Mouse (Mus musculus) v-Abl transformed pro-B cells (cell line): ENCODE results near the gene Tead3.

ENCODE experiments used
- in situ Hi-C, 2 experiments: fragments of 400-800 bp; cut with MboI; formaldehyde crosslinking; loops; one replicate each; pipeline ENCODE4 v1.15.1; 2025; ENCODE audit not compliant: unreplicated experiment in 2 of 2

Gene Tead3

DNA sequence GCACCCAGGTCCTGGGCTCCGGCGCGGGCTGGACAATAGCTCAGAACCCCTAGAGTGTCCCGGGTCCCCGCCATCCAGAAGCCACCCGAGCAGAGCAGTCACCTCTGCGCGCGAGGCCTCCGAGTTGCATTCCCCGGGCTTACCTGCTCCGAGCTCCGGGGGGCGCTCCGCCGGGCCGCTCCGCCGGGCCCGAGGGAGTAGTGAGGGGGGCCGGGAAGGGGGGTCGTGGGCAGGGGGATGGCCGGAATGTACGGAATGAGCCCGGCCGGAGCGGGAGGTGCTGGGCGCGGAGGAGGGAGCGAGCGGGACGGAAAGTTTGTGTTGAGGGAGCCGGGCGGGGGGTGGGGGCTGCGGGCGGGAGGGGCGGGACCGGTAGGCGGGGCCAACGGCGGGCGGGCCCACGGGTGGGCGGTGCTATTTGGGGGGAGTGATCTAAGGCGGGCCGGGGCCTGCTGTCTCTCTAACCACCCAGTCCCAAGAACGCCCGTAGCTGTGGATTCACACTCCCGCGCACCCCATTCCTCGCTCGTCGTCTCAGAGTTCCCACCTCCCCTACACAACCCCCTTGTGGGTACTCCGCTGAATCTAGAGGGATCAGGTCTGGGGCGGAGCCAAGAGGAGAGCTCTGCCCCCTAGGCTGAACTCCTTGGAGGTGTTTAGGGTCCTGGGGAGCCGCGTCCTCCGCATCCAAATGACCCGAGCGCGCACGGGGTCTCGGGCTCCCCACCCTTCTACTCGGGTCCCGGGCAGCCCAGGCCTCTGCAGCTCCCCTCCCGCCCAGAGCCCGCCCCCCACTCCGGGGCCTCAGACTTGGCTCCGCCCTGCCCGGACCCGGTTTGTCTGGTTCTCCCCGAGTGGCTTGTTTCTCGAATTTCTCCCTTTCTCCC, at the start of gene Tead3:
Gene Tead3 (minus strand): TSS at position 352 of the 887 bp plus-strand sequence.
- in situ Hi-C loops, result no loop called here

DNA sequence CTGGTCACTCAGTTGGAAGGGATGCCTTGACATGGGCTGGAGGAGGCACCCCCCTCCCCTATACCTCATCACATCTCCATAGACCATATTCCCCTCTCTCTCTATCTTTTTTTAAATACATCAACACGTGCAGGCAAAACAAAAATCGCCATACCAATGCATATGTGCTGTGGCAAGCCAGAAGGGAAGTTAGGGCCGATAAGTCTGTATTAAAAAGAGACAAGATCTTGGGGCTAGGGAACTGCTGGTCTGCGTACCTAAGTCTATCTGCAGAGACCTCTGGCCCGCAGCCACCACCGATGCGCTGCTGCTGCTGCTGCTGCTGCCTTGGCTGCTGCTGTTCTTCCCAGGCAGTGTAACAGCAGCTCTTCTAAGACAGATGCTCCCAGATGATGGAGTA, 44.4 kb upstream of the Tead3 start:
- in situ Hi-C loops, result no loop called here

DNA sequence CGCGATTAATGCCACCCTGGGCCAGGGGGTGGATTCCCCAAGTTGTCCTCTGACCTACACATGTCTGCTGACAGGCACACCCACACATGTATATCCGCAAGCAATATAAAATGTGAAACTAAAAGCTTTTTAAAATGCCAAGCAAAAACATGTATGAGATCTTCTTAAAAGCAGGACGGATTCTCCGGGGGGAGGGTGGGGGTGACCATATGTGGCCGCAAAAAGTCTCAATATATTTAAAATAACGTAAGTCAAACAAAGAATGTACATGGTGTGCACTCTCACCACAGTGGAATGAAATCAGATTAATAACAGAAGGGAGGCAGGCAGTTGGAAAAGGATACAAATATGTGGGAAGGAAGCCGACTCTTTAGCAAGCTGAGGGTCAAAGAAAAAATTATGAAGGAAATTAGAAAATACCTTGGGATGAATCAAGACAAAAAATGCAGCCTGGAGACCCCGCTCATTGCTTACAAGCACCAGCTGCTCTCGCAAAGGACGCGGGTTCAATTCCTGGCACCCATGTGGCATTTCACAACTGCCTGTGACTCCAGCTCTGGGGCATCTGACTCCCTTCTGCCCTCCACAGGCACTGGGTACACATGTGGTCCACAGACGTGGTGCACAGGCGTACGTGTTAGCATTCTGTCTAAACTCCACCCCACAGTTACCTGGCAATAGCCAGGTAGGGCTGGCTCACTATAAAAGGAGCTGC, 43.6 kb upstream of the Tead3 start:
- in situ Hi-C loops, result no loop called here

DNA sequence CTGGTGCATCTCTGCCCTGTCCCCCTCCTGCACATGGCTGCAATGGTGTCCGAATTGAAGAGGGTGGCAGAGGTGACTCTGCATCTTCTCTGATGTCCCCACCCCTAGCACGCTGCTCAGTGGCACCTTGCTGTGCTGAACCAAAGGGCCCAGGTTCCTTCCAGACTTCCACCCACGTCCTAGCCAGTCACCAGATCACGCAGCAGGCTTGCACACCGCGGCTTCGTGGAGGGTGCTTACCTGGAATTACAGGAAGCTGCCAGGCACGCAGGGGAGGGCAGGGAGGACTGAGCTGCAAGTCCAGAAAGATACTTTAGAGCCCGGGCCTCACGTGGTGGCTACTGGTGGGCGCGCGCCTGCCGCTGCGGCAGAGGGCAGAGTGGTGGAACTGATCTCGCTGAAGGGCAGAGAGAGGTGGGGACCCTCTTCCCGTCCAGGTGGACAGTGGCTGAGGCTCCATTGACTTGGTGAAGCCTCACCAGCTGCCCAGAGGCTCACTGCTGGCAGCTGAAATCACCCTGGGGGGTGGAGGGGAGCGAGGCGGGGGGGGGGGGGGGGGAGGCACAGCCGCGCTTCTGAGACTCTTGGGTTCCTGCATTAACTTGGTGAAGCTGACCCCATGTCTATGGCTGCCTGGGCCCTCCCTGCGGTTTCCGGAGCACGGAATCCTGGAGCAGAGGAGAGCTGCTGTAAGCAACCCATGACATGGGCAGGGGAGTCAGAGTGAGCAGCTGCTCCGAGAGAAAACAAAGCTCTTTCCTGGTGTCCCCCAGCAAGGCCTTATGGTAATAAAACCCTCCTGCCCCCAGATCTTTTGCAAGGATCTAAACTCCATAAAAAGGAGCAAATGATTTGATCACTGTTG, 41.2 kb upstream of the Tead3 start:
- in situ Hi-C loops, result no loop called here

DNA sequence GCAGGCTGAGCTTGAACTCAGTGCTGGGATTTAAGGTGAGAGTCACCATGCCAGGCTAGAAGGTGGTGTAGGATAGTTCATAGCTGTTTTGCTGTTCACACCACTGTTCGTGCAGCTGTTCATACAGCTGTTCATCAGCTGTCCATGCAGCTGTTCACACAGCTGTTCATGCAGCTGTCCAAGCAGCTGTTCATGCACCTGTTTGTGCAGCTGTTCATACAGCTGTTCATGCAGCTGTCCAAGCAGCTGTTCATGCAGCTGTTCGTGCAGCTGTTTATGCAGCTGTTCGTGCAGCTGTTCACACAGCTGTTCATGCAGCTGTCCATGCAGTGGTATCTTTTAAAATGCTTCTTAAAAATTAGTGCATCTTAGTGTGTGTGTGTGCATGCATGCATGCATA, 37.9 kb upstream of the Tead3 start:
- in situ Hi-C loops, result no loop called here

DNA sequence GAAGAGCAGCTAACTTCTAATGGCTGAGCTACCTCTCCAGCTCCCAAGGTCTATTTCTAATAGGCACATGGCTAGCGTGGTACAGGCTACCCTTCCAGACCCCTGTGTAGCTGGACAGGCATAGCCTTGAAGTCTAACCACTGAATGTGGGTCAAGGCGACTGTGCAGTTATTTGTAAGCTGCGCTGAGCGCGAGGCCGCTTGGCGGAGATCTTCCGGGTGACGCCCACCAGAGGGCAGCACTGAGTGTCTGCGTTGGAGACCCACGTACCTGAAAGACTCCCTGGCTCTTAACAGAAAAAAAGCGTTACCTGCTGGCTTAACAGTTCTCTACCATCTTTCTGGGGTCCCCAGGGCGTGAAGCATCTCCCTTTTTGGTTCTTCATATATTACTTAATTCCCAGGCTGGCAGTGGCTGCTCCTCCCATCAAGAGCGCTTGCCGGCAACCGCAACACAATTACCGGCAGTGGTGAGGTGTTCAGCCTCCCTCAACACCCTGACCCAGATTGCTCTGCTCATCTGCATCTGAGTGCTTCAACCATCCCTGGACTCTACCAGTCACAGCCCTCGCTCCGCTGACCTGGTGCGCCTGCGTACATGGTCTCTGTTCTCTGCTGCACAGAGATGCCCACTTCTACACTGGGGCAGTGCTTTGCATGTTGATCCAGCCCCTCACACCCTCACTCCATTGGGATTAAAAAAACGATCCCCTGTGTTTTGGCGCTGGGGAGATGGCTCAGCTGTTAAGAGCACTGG, 35.7 kb upstream of the Tead3 start:
- in situ Hi-C loops, result no loop called here

DNA sequence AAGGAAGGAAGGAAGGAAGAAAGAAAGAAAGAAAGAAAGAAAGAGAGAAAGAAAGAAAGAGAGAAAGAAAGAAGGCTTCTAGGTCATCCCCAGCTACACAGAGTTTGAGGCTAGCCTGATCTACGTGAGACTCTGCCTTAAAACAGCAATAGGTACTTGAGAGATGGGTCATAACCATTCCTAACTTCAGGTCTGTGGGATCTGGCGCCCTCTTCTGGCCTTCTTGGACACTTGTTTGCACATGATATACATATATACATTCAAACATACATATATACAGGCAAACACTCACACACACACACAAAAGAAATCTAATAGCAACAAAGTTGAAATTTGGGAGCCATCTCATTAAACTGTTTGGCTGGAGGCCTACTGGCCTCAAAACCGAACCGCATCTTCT, 33.7 kb upstream of the Tead3 start:
- in situ Hi-C loops, result no loop called here

DNA sequence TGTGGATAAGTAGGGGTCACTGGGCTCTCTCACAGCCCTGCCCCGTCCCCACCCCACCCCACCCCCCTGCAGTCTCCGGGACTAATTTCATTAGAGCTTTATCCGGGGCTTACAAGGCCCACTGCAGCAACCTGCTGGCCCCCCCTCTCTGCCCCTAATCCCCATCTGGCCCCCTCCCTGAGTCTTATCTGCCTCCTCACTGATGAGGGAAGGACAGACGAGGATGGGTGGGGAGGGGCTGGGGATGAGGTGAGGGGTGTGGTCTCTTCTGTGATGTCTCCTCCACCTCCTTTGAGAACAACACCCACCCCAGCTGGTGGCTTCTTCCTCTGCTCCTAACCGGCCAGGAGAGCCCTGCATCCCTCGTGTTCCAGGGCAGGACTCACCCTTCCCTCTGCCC, 29.6 kb upstream of the Tead3 start:
- in situ Hi-C loops, result no loop called here

DNA sequence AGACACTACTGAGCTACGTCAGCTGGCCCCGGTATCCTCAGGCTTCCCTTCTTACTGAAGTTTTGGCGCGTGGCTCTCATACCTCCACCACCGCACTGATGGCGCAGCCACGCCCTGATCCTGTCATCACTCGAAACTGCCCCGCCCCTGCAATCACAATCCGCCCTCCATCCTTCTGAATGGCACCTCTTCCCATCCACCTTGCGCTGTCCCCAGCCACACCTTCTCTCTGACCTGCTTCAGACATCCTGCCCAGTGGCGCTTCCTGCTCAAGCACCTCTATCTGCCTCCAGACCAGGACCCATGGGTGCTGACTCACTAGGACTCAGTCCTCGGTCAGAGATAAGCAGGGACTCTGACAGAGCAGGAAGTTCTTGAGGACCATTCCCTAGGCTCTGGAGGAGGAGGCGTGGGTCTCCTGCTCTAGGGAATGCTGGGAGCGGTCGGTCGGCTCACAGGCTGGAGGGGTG, 25.0 kb upstream of the Tead3 start:
- in situ Hi-C loops, result loop anchor here in 1 of 2 experiments (5.0 to 10.0 kb wide), 2 partner anchors 159 to 272 kb away; partner anchors contain the start of gene Armc12

DNA sequence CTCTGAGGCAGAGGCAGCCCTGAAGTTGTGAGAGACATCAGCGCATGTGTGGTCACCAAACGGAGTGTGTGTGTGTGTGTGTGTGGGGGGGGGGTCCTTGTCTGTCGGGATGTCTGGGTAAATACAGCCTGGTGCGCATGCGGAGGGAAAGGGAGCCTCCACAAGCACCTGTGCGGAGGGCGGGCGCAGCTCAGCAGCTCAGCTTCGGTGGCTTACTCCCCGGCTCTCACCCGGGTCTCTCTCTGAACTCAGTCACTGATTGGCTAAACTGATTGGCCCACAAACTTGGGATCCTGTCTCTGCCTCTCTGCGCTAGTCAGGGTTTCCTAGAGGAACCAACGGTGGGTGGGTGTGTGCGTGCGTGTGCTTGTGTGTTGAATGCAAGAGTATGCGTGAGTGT, 23.9 kb upstream of the Tead3 start:
- in situ Hi-C loops, result loop anchor here in 1 of 2 experiments (10.0 kb wide), 1 partner anchor 160 kb away; the partner anchor contains the start of gene Armc12

DNA sequence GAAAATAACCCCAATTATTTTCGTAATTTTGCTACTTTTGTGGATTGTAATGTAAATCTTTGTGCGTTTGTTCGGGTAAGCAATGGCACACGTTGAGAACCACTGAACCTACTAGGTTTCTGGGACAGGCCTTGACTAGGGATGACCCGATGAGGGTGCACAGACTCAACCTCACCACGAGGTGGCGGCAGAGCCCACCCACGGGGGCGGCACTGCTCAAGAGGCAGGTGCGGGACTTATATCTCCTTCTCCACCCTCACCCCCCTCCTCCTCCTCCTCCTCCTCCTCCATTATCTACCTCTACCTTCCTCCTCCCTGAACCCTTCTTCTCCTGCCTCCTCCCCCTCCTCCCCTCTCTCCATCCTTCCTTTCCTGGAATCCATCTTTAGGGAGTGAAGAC, 23.2 kb upstream of the Tead3 start:
- in situ Hi-C loops, result loop anchor here in 1 of 2 experiments (10.0 kb wide), 1 partner anchor 161 kb away; the partner anchor contains the start of gene Armc12

DNA sequence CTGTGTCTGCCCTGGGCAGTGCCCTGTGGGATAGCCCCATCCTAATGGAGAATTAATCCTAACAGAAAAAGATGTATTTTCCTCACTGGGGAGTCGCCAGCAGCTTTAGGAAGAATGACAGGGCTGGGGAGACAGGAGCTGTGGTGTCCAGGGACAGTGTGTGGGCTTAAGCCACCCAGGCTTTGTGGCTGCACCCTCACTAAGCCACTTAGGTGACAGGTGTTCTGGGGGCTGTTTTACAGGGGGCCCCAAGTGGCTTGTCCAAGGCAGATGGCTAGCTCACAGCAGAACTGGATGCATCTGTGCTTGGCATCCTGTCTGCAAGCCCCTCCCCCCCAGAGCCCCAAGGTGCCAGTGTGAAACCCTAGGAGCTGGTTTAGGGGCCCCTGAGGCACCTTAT, 21.3 kb upstream of the Tead3 start:
- in situ Hi-C loops, result loop anchor here in 1 of 2 experiments (10.0 kb wide), 1 partner anchor 163 kb away; the partner anchor contains the start of gene Armc12

DNA sequence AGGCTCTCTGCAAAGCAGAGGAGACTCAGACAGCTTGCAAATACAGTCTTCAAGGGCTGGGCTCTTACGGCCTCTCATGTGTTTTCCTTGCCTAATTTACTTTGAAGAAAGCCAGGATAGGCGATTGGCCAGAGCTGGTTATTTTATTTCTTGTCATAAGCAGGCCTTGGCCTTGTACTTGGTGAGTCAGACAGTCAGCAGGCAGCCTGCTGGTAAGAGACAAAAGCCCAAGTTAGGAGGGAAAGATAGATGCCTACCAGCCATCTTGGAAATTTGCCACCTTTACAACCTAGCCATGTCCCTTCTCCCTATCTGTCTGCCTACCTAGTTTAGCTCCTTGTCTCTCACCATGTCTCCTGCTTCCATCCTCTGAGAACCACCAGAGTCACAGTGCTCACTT, 20.7 kb upstream of the Tead3 start:
- in situ Hi-C loops, result loop anchor here in 1 of 2 experiments (10.0 kb wide), 1 partner anchor 164 kb away; the partner anchor contains the start of gene Armc12

DNA sequence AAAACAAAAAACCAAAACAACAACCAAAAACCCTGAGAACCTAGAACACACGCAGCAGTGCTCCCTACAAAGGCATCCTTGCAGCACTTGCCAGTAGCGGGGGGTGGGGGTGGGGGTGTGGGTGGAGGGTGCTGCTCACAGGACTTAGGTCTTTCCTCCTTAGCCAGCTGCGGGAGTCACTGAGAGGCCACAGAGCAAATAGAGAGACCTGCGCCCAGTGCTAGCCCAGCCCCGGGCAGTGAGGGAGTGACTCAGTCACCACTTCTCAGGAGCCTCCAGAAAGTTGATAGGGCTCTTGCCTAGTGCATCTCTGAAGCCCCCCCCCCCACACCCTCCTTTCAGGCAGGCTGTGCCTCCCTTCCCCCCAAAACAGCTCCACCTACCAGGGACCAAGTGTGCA, 18.4 kb upstream of the Tead3 start:
- in situ Hi-C loops, result loop anchor here (5.0 kb wide), 2 partner anchors 162 to 167 kb away; partner anchors contain the start of gene Def6 (in 1 of the 2)

DNA sequence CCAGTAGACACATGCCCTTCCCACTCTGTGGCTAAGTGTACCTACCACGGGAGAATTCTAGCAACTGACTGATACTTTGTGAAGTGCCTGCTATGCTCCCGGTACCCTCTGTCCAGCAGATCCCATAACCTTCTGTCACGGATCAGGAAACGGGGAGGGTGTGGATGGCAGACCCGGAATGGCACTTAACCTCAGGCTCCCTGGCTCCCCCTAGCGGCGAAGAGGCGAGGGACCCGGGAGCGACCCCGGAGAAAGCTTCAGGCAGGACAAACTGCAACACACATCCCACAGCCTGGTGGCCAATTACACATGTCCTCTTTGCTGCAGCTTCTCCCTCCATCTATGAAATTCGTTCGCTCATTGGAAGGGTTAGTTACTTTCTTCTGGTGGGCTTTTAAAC, 17.8 kb upstream of the Tead3 start:
- in situ Hi-C loops, result loop anchor here (5.0 kb wide), 2 partner anchors 161 to 166 kb away; partner anchors contain the start of gene Def6 (in 1 of the 2)

DNA sequence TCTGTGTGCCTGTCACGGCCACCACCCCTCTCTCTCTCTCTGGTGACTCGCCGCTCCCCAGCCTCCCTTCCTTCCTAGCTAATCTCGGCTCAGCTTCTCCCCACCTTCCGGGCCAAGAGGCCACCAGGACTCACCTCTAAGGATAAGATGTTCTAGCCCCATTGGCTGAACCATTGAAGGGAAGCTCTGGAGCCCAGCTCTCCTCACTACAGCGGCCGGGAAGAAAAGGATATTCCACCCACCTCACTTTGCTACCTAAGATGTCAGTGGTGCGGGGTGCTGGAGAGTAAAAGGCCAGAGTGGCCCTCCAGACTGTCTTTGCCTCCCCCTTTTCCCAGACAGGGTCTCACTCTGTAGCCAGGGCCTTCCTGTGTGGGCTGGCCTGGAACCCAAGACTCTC, 14.5 kb upstream of the Tead3 start, which contains the start of gene Tulp1:
Gene Tulp1 (minus strand): TSS at position 101 of the 400 bp plus-strand sequence.
- in situ Hi-C loops, result loop anchor here (5.0 kb wide), 2 partner anchors 158 to 163 kb away; partner anchors contain the start of gene Def6 (in 1 of the 2)

DNA sequence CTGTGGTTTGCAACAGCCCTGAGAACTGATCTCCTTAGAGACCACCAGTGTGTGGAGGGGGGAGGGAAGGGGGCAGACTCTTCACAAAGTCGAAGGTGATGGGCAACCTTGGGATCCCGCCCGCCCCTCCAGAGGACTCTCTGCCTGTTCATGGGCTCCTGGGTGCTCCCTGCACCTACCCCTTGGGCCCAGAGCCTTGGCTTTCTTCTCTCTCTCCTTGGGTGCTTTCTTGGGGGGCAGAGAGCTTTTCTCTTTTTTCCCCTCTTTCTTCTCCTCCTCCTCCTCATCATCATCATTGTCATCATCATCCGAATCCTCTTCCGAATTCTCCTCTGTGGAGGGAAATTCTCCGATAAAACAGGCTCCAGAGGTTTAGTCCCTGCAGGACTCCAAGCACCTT, 12.9 kb upstream of the Tead3 start:
- in situ Hi-C loops, result no loop called here

DNA sequence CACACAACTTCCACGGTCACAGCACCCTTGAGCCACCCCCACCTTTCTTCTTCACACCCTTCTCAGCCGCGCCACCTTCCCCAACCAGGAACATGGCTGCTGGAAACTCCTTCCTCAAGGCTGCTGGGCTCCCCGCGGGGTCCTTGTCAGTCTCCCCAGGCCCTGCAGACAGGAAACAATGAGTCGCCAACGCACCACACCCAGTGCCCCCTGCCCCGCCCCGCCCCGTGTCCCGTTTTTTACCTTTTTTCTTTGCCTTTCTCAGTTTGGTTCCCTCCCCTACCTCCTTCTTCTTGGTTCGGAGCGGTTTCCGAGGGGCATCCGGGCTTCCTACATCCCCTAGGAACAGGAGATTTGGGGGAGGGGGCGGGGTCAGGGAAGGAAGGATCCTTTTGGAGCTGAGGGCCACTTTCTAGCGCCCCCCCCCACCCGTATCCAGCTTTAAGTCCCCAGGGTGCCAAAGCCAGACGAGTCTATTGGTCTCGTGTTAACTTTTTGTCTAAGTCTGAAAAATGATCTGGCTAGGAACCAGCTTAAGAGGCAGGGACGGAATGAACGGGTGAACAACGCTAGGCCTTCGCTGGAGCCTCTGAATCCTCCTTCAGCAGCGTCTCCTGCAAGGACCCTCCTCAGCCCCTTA, 12.2 kb upstream of the Tead3 start:
- in situ Hi-C loops, result no loop called here
